Mouse (Mus musculus) 3134 (cell line): ENCODE data around the gene Rimbp2.
A peak's percentile ranks its signal among the peaks of the same experiment; 100 is the strongest.
"Not testable (repeated sequence)": the region's sequence is repeated elsewhere in the genome, so short reads cannot be mapped to it uniquely, and the experiment has no call there.

Experiments used
- DNase-seq: peaks from one replicate; pipeline ENCODE4 v3.0.0-alpha.2; 2011; ENCODE audit warnings: low spot score; ENCODE audit not compliant: insufficient read length; ENCODE audit errors: extremely low read depth

Rimbp2 gene

GRCm38 (mm10) chr5:128953278-128954070 lies at the start of gene Rimbp2:
Gene Rimbp2 (minus strand): TSS chr5:128953486.
- DNase-seq, result no peak

GRCm38 (mm10) chr5:129002571-129003011 lies 49.3 kb upstream of the Rimbp2 start:
- DNase-seq, result no peak

GRCm38 (mm10) chr5:129000706-129001468 lies 47.6 kb upstream of the Rimbp2 start:
- peak; percentile 74 for DNase-seq

DNA sequence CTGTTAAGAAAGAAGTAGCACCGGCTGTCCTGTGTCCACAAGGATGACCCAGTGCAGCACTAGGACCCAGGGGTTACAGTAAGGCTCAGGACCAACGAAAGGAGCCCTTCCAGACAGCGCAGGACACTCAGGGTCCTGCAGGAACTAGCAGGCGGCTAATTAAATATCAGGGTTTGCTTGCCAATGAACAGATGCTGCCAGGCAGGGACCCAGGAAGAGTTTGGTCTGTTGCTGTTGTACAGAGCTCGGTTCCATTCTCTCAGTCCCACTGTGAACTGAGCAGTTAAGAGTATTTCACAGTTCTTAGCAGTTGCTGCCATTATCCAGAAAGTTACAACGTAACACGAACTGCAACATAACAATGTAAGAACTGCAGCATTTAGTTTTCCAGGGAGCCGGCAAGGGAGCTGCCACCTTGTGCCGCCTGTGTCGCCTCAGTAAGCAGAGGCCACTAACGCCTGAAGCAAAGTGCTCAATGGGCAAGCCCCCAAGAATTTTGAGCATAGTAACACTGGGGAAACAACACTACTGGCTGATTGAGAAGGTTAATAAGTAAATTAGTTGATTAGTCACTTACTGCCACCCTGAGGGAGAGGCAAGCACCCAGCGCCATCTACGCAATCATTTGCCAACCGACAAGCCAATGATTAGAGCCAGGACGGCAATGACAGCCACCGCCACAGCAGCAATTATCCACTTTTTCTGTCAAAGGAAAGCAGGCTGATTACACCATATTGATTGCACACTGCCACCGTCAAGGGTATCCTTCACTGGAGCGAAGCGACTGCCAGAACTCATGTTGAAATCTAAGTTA lies 34.1 kb upstream of the Rimbp2 start:
- DNase-seq, result no peak

DNA sequence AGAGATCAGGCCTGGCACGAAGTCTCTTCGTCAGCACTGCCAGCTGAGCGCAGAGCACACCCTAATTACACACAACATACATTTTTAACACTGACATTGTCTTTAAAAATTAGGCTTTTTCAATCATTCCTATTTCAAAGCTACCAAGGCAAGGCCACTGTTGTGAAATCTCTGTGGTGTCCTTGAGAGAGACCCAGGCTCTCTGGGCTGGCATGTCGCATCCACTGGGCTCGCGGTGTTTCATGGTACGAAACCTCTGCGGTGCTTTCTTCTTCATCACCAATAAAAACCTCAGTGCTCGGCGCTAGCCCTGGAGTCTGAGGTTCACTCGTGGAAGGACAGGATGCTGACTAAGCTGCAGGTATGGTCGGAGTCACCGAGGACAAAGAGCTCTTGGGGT lies 32.7 kb upstream of the Rimbp2 start:
- no peak for DNase-seq

- no peak for DNase-seq
These were observed 31.2 kb upstream of the Rimbp2 start for GRCm38 (mm10) chr5:128984536-128984935.

- no peak for DNase-seq
These were observed 28.3 kb upstream of the Rimbp2 start for GRCm38 (mm10) chr5:128981607-128982006.

DNA sequence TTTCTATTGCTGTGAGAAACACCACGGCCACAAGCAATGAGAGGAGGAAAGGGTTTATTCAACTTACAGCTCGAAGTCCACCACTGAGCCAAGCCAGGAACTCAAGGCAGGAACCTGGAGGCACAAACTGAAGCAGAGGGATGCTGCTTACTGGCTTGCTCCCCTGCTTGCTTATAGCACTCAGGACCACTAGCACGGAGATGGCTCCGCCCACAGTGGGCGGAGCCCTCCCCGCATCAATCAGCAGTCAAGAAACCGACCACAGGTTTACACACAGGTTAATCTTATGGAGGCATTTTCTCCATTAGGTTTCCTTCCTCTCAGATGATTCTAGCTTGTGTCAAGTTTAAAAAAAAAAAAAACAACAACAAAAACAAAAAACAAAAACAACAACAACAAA lies 27.6 kb upstream of the Rimbp2 start:
- no peak for DNase-seq

GRCm38 (mm10) chr5:128978957-128979356 lies 25.7 kb upstream of the Rimbp2 start:
- DNase-seq, result no peak

GRCm38 (mm10) chr5:128977466-128977865 lies 24.2 kb upstream of the Rimbp2 start:
- DNase-seq, result not testable (repeated sequence)

DNA sequence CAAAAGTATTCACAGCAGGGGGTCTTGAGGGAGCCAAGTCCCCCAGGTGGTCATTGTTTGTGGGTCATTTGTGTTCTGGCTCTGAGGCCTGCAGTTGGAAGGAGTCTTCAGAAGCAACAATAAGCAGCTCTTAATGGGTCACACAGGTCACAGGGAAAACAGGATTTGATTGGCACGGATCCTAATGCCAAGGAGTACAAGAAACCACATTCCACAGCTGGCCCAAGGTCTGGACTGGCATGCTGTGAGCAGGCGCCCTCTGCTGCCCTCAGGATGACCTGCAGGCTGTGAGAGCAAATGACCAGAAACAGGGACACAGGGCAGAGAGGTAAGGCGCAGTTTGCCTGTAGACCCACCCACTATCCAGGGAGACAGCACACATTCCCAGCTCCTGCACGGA lies 23.0 kb upstream of the Rimbp2 start:
- DNase-seq, result no peak

- no peak for DNase-seq
These were observed 18.0 kb upstream of the Rimbp2 start for GRCm38 (mm10) chr5:128971298-128971697.

DNA sequence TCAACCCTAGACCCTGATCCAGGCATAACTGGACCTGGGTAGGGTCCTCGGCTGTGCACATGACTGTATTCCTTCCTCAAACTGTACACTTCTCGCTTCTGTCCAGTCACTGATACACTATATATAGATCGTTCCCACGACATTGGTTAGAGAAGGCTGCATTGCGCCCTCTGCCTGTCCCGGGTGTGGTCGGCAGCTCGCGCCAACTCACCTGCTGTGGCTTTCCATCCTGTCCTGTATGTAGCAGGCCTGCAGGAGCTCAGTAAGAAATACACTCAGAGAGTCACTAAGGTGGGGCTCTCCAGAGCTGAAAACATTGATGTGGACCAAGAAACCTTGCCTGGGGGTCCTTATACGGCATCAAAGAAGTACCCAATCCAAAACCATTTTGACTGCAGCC lies 17.6 kb upstream of the Rimbp2 start:
- no peak for DNase-seq

DNA sequence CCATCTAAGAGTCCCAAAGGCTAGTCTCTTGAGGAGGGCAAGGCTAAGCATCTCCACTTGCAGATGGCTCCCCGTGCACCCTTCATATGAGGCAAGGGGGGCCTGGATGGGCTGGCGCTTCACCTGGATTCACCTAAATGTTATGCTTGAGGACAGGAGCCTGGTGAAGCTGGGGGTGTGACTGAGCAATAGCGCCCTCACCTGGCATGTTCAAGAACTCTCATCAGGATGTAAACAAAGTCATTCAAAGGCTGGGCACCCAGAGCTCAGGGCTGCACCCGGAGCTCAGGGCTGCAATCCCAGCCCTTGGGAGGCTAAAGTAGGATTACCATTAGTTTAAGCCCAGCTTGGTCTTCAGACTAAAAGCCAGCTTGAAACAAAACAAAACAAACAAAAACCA lies 11.1 kb upstream of the Rimbp2 start:
- DNase-seq, result no peak

DNA sequence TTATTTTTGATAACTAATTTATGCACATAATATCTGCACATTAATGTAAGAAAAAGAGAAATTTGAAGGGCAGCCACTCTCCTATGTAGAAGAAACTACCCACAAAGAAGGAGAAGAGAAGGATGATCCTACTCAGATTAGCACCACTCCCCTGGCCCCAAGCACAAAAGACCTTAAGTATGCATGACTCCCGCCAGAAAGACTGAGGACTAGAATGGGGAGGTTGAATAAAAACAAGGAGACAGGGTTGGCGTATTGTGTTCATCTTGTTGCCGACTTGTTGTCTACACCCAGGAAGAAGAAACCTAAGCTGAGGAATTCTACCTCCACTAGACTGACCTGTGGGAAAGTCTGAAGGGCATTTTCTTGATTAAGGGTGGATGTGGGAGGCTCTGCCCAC lies 5.6 kb upstream of the Rimbp2 start:
- no peak for DNase-seq

GRCm38 (mm10) chr5:128954371-128954770 lies 1.1 kb upstream of the Rimbp2 start:
- not testable (repeated sequence) for DNase-seq

DNA sequence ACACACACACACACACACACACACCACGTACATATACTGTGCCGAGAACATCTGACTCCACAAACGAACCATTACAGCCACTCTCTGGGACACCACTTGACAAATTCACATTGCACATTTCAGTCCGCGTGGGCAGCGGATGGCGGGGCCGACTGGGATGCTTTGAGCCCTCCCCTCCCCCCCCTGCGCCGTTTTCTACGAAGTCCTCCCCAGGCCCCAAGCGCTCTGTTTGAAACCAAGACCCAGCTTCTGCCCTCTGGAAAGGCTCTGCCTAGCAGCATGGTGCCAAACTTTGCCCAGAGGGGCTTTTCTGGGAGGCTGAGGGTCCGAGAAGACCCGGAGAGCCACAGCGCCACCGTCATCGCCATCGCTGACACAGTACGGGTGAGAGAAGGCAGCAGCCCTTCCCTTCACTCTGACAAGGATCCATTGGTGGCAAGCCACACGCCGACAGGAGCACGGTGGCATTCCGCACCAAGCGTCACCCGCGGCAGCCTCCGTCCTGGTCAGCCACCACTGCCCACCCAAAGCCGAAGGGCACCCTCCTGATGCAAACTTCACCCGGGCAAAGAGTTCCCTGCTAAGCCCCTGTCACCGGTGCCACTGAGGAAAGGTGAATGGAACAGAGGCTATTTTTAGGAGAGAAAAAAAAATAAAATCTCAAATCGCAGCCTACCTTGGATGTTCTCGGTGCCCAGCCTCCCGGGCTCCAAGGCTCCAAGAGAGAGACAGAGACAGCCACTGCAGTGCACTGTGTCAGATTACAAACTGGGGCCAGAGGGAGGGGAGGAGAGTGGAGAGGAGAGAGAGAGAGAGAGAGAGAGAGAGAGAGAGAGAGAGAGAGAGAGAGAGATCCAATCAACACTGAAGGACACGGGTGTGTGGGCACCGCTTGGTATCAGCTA lies 743 bp downstream of the Rimbp2 start:
- DNase-seq, result no peak

GRCm38 (mm10) chr5:128951472-128951871 lies 1.8 kb downstream of the Rimbp2 start:
- DNase-seq, result no peak

DNA sequence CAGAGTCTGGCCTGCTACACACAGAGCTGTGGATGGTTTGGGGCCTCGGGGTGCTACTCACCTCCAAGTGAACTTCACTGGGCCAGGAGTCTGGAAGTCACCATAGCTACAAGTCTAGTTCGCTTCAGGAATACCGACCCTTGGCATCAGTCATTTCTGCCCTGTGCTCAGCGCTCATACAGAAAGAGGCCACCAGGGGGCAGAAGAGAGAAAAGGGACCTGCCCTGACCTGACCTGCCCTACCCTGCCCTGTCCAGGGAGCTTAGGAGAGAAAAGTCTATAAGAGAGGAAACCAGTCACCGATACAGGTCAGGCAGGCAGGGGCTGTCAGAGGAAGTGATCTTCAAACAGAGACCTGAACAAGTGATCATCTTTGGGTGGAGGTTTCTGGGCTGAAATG lies 6.2 kb downstream of the Rimbp2 start:
- DNase-seq, result no peak

GRCm38 (mm10) chr5:128940436-128940835 lies 12.8 kb downstream of the Rimbp2 start:
- DNase-seq, result no peak
